Mouse (Mus musculus): ENCODE results near the gene Adra2a. TPM values are rescaled to one million over a fixed set of nuclear protein-coding genes. Genes with fewer than 3 reads are reported as not detected.

Adra2a gene
- polyA plus RNA-seq, 1 experiment from 2014 or later = 1.8 TPM

GRCm38 (mm10) chr19:54044507-54045371 is 788 bp downstream of the Adra2a start:
- DNase-seq (ENCODE audit: low spot score) (peak; percentile 94), ATAC-seq (peak; percentile 88)
- Histone ChIP-seq H3K4me1 (ENCODE audit: control insufficient read depth, insufficient read depth, low read length) (peaks cover 8% of the 10 kb centered on the region), H3K4me3 (ENCODE audit: low read depth, low read length) (peak overlapping the region; percentile 46), H3K9me3 (replicated peaks; ENCODE audit: control insufficient read depth, low read length) (no peaks in the 10 kb centered on the region), H3K36me3 (ENCODE audit: control insufficient read depth, insufficient read depth, low read length) (no peaks in the 10 kb centered on the region), H3K27me3 (replicated peaks; ENCODE audit: control insufficient read depth, insufficient read depth, low read length) (peaks cover 44% of the 10 kb centered on the region), H3K4me2 (ENCODE audit: low read length) (peak overlapping the region; percentile 100), H3K9ac (ENCODE audit: low read length) (peak overlapping the region; percentile 69), H3K27ac (ENCODE audit: low read depth, low read length) (no peak overlapping the region; the same call in 1 of the 2 replicates)
- WGBS = under 1% methylated on average over 59 of the region's 59 CpGs

DNA sequence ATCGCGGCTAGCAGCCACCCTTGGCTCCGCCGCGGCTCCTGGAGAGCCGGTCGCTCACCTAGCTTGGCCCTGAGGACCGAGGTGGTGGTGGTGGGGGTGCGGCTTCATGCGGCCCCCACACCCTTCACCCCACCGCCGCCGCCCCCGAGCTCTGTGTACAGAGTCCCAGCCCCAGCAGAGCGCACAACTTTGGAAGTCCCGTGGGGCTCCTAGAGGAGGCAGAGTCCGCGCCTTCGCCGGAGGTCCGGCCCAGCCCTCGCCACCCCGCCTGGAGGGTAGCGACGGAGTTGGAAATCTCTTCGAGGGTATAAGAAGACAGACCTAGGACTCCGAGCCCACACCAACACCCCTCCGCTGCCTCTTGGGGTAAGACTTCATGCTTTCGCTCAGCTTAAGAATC is 1.5 kb downstream of the Adra2a start:
- DNase-seq (ENCODE audit: low spot score) (peak; percentile 25), ATAC-seq (peak; percentile 21)
- Histone ChIP-seq H3K27me3 (replicated peaks; ENCODE audit: control insufficient read depth, insufficient read depth, low read length) (peaks cover 49% of the 10 kb centered on the region), H3K4me3 (ENCODE audit: low read depth, low read length) (peak overlapping the region; percentile 46), H3K4me2 (ENCODE audit: low read length) (peak overlapping the region; percentile 100), H3K9me3 (replicated peaks; ENCODE audit: control insufficient read depth, low read length) (no peaks in the 10 kb centered on the region), H3K4me1 (ENCODE audit: control insufficient read depth, insufficient read depth, low read length) (peaks cover 8% of the 10 kb centered on the region), H3K27ac (ENCODE audit: low read depth, low read length) (no peak overlapping the region), H3K36me3 (ENCODE audit: control insufficient read depth, insufficient read depth, low read length) (no peaks in the 10 kb centered on the region), H3K9ac (ENCODE audit: low read length) (peak overlapping the region; percentile 69)
- 1% methylated on average over 29 of the region's 29 CpGs for WGBS

DNA sequence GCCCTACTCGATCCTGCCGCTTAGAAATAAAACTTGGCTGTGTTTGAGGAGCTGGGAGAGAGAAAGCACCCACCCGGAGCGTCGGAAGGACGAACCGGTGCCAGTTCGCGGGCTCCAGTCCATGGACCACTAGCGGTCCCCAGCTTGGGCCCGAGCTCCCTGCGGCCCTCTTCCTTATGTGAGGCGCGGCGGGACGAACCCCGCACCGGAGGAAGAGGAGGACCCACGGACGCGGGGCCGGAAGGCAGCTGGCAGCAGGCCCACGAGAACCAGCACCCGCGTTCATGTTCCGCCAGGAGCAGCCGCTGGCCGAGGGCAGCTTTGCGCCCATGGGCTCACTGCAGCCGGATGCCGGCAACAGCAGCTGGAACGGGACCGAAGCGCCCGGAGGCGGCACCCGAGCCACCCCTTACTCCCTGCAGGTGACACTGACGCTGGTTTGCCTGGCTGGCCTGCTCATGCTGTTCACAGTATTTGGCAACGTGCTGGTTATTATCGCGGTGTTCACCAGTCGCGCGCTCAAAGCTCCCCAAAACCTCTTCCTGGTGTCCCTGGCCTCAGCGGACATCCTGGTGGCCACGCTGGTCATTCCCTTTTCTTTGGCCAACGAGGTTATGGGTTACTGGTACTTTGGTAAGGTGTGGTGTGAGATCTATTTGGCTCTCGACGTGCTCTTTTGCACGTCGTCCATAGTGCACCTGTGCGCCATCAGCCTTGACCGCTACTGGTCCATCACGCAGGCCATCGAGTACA is 2.2 kb downstream of the Adra2a start:
- no peak for ATAC-seq
- H3K27ac ChIP-seq (ENCODE audit: low read depth, low read length) = no peak overlapping the region
- H3K9me3 ChIP-seq (replicated peaks; ENCODE audit: control insufficient read depth, low read length) = no peaks in the 10 kb centered on the region
- DNase-seq (ENCODE audit: low spot score) = peak; percentile 36
- peaks cover 49% of the 10 kb centered on the region for H3K27me3 ChIP-seq (replicated peaks; ENCODE audit: control insufficient read depth, insufficient read depth, low read length)
- peaks cover 8% of the 10 kb centered on the region for H3K4me1 ChIP-seq (ENCODE audit: control insufficient read depth, insufficient read depth, low read length)
- WGBS = 2% methylated on average over 49 of the region's 55 CpGs
- peak overlapping the region; percentile 100 for H3K4me2 ChIP-seq (ENCODE audit: low read length)
- peak overlapping the region; percentile 49 for H3K9ac ChIP-seq (ENCODE audit: low read length)
- H3K4me3 ChIP-seq (ENCODE audit: low read depth, low read length) = peak overlapping the region; percentile 46
- no peaks in the 10 kb centered on the region for H3K36me3 ChIP-seq (ENCODE audit: control insufficient read depth, insufficient read depth, low read length)

- H3K9me3 ChIP-seq (replicated peaks; ENCODE audit: control insufficient read depth, low read length) = no peaks in the 10 kb centered on the region
- H3K9ac ChIP-seq (ENCODE audit: low read length) = peak overlapping the region; percentile 56
- H3K4me1 ChIP-seq (ENCODE audit: control insufficient read depth, insufficient read depth, low read length) = peaks cover 8% of the 10 kb centered on the region
- H3K36me3 ChIP-seq (ENCODE audit: control insufficient read depth, insufficient read depth, low read length) = no peaks in the 10 kb centered on the region
- WGBS = 1% methylated on average over 46 of the region's 46 CpGs
- DNase-seq (ENCODE audit: low spot score) = peak; percentile 32
- ATAC-seq = no peak
- peak overlapping the region; percentile 46 for H3K4me3 ChIP-seq (ENCODE audit: low read depth, low read length)
- H3K27me3 ChIP-seq (replicated peaks; ENCODE audit: control insufficient read depth, insufficient read depth, low read length) = peaks cover 49% of the 10 kb centered on the region
- H3K27ac ChIP-seq (ENCODE audit: low read depth, low read length) = no peak overlapping the region
- H3K4me2 ChIP-seq (ENCODE audit: low read length) = peak overlapping the region; percentile 100
Observed at GRCm38 (mm10) chr19:54046684-54047070, 2.7 kb downstream of the Adra2a start.

DNA sequence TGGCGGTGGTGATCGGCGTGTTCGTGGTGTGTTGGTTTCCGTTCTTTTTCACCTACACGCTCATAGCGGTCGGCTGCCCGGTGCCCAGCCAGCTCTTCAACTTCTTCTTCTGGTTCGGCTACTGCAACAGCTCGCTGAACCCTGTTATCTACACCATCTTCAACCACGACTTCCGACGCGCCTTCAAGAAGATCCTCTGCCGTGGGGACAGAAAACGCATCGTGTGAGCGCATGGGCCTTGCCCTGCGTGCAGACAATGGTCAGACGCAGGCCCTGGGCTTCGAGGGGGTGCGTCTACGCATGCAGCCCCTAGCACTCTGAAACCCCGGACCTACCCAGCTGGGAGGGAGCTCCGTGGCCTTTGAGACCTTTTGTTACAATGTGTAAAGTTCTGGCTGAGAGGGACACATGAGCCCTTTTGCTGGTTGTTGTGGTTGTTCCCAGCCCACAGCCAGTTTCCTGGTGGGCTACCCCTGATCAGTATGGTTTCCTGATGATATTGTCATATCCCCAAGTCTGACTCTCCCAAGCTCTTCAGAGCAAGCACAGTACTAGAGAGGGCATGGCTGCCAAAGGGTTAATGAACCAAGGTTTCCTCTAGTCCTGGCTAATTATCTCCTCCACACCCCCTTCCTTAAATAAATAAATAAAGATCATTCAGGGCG is 3.6 kb downstream of the Adra2a start:
- Histone ChIP-seq H3K27ac (ENCODE audit: low read depth, low read length) (no peak overlapping the region), H3K9me3 (replicated peaks; ENCODE audit: control insufficient read depth, low read length) (no peaks in the 10 kb centered on the region), H3K4me2 (ENCODE audit: low read length) (peak overlapping the region; percentile 100), H3K36me3 (ENCODE audit: control insufficient read depth, insufficient read depth, low read length) (no peaks in the 10 kb centered on the region), H3K9ac (ENCODE audit: low read length) (peak overlapping the region; percentile 56), H3K27me3 (replicated peaks; ENCODE audit: control insufficient read depth, insufficient read depth, low read length) (peaks cover 49% of the 10 kb centered on the region), H3K4me1 (ENCODE audit: control insufficient read depth, insufficient read depth, low read length) (peaks cover 8% of the 10 kb centered on the region), H3K4me3 (ENCODE audit: low read depth, low read length) (peak overlapping the region; percentile 46)
- WGBS = 2% methylated on average over 27 of the region's 27 CpGs
- ATAC-seq = no peak
- DNase-seq (ENCODE audit: low spot score) = peak; percentile 35

- Histone ChIP-seq H3K36me3 (ENCODE audit: control insufficient read depth, insufficient read depth, low read length) (no peaks in the 10 kb centered on the region), H3K4me2 (ENCODE audit: low read length) (0 out of 2 replicates have a peak overlapping the region, but pooled peaks have one; percentile 14), H3K4me3 (ENCODE audit: low read depth, low read length) (no peak overlapping the region), H3K4me1 (ENCODE audit: control insufficient read depth, insufficient read depth, low read length) (peaks cover 8% of the 10 kb centered on the region), H3K27me3 (replicated peaks; ENCODE audit: control insufficient read depth, insufficient read depth, low read length) (peaks cover 49% of the 10 kb centered on the region), H3K27ac (ENCODE audit: low read depth, low read length) (no peak overlapping the region), H3K9ac (ENCODE audit: low read length) (no peak overlapping the region), H3K9me3 (replicated peaks; ENCODE audit: control insufficient read depth, low read length) (no peaks in the 10 kb centered on the region)
- WGBS = 15% methylated on average over 13 of the region's 13 CpGs
- no peak for ATAC-seq
- DNase-seq (ENCODE audit: low spot score) = no peak
Observed at GRCm38 (mm10) chr19:54048161-54048885, 4.4 kb downstream of the Adra2a start.

- Histone ChIP-seq H3K4me1 (ENCODE audit: control insufficient read depth, insufficient read depth, low read length) (no peaks in the 10 kb centered on the region; the same call in 1 of the 2 replicates), H3K4me3 (ENCODE audit: low read depth, low read length) (no peak overlapping the region), H3K36me3 (ENCODE audit: control insufficient read depth, insufficient read depth, low read length) (no peaks in the 10 kb centered on the region), H3K4me2 (ENCODE audit: low read length) (no peak overlapping the region), H3K9ac (ENCODE audit: low read length) (no peak overlapping the region), H3K9me3 (replicated peaks; ENCODE audit: control insufficient read depth, low read length) (no peaks in the 10 kb centered on the region), H3K27ac (ENCODE audit: low read depth, low read length) (no peak overlapping the region), H3K27me3 (replicated peaks; ENCODE audit: control insufficient read depth, insufficient read depth, low read length) (peaks cover 34% of the 10 kb centered on the region)
- no peak for DNase-seq (ENCODE audit: low spot score)
- ATAC-seq = no peak
- 73% methylated on average over 4 of the region's 4 CpGs for WGBS
Observed at GRCm38 (mm10) chr19:54051651-54052050, 7.7 kb downstream of the Adra2a start.

GRCm38 (mm10) chr19:54055845-54056244 is 11.9 kb downstream of the Adra2a start:
- DNase-seq (ENCODE audit: low spot score) = no peak
- Histone ChIP-seq H3K9me3 (replicated peaks; ENCODE audit: control insufficient read depth, low read length) (no peaks in the 10 kb centered on the region), H3K27ac (ENCODE audit: low read depth, low read length) (no peak overlapping the region), H3K4me3 (ENCODE audit: low read depth, low read length) (no peak overlapping the region), H3K9ac (ENCODE audit: low read length) (no peak overlapping the region), H3K36me3 (ENCODE audit: control insufficient read depth, insufficient read depth, low read length) (no peaks in the 10 kb centered on the region), H3K27me3 (replicated peaks; ENCODE audit: control insufficient read depth, insufficient read depth, low read length) (no peaks in the 10 kb centered on the region), H3K4me1 (ENCODE audit: control insufficient read depth, insufficient read depth, low read length) (no peaks in the 10 kb centered on the region), H3K4me2 (ENCODE audit: low read length) (no peak overlapping the region)
- ATAC-seq = no peak
- 40% methylated on average over 5 of the region's 5 CpGs for WGBS

Data from forebrain, embryonic 14.5 days (tissue).